Mouse (Mus musculus): ENCODE measurements at regions not wholly inside any gene's neighbourhood (a gene's known extent, or its start where the extent isn't known, plus 50 kb on each side); places are given as distances from the start of the nearest gene placed in this dataset.

- TF ChIP-seq POLR2A (IDR thresholded peaks at IDR 0.05; ENCODE audit: borderline replicate concordance, insufficient read depth, low read length) (no peak), CTCF (IDR thresholded peaks at IDR 0.05; ENCODE audit: borderline replicate concordance, insufficient read depth, low read depth, low read length) (no peak)
- no peak for DNase-seq
- no peak overlapping the region for H3K27ac ChIP-seq (ENCODE audit: insufficient read depth, low read length)
- no peaks in the 10 kb centered on the region for H3K27me3 ChIP-seq (ENCODE audit: control insufficient read depth, insufficient read depth, low read length)
- H3K4me1 ChIP-seq (ENCODE audit: control insufficient read depth, insufficient read depth, low read length), result no peaks in the 10 kb centered on the region
- no peak overlapping the region for H3K4me3 ChIP-seq (replicated peaks; ENCODE audit: insufficient read depth, low read depth, low read length)
- 84% methylated on average over 7 of the region's 7 CpGs for WGBS
Measured at GRCm38 (mm10) chr12:28038161-28038911, 513.9 kb downstream of the Dcdc2c start.

GRCm38 (mm10) chr12:27999170-27999569 is 553.0 kb downstream of the Dcdc2c start:
- Histone ChIP-seq H3K4me3 (replicated peaks; ENCODE audit: insufficient read depth, low read depth, low read length) (no peak overlapping the region), H3K27me3 (ENCODE audit: control insufficient read depth, insufficient read depth, low read length) (no peaks in the 10 kb centered on the region), H3K4me1 (ENCODE audit: control insufficient read depth, insufficient read depth, low read length) (no peaks in the 10 kb centered on the region), H3K27ac (ENCODE audit: insufficient read depth, low read length) (no peak overlapping the region)
- WGBS, result 80% methylated on average over 2 of the region's 2 CpGs
- TF ChIP-seq POLR2A (IDR thresholded peaks at IDR 0.05; ENCODE audit: borderline replicate concordance, insufficient read depth, low read length) (no peak), CTCF (IDR thresholded peaks at IDR 0.05; ENCODE audit: borderline replicate concordance, insufficient read depth, low read depth, low read length) (no peak)
- DNase-seq, result no peak

- TF ChIP-seq POLR2A (IDR thresholded peaks at IDR 0.05; ENCODE audit: borderline replicate concordance, insufficient read depth, low read length) (no peak), CTCF (IDR thresholded peaks at IDR 0.05; ENCODE audit: borderline replicate concordance, insufficient read depth, low read depth, low read length) (no peak)
- no peak overlapping the region for H3K4me3 ChIP-seq (replicated peaks; ENCODE audit: insufficient read depth, low read depth, low read length)
- no peak for DNase-seq
- H3K27ac ChIP-seq (ENCODE audit: insufficient read depth, low read length), result no peak overlapping the region
- H3K4me1 ChIP-seq (ENCODE audit: control insufficient read depth, insufficient read depth, low read length), result no peaks in the 10 kb centered on the region
- WGBS, result 89% methylated on average over 3 of the region's 3 CpGs
- no peaks in the 10 kb centered on the region for H3K27me3 ChIP-seq (ENCODE audit: control insufficient read depth, insufficient read depth, low read length)
Measured at GRCm38 (mm10) chr12:27992152-27992551, 560.0 kb downstream of the Dcdc2c start.

- Histone ChIP-seq H3K27me3 (ENCODE audit: control insufficient read depth, insufficient read depth, low read length) (no peaks in the 10 kb centered on the region), H3K27ac (ENCODE audit: insufficient read depth, low read length) (no peak overlapping the region), H3K4me1 (ENCODE audit: control insufficient read depth, insufficient read depth, low read length) (no peaks in the 10 kb centered on the region), H3K4me3 (replicated peaks; ENCODE audit: insufficient read depth, low read depth, low read length) (no peak overlapping the region)
- WGBS, result 51% methylated on average over 3 of the region's 3 CpGs
- no peak for DNase-seq
- TF ChIP-seq CTCF (IDR thresholded peaks at IDR 0.05; ENCODE audit: borderline replicate concordance, insufficient read depth, low read depth, low read length) (no peak), POLR2A (IDR thresholded peaks at IDR 0.05; ENCODE audit: borderline replicate concordance, insufficient read depth, low read length) (no peak)
Measured at GRCm38 (mm10) chr12:27984261-27984841, 567.8 kb downstream of the Dcdc2c start.

- TF ChIP-seq POLR2A (IDR thresholded peaks at IDR 0.05; ENCODE audit: borderline replicate concordance, insufficient read depth, low read length), result no peak
- TF ChIP-seq CTCF (IDR thresholded peaks at IDR 0.05; ENCODE audit: borderline replicate concordance, insufficient read depth, low read depth, low read length), result no peak
- Histone ChIP-seq H3K4me1 (ENCODE audit: control insufficient read depth, insufficient read depth, low read length) (no peaks in the 10 kb centered on the region), H3K27ac (ENCODE audit: insufficient read depth, low read length) (no peak overlapping the region), H3K4me3 (replicated peaks; ENCODE audit: insufficient read depth, low read depth, low read length) (no peak overlapping the region), H3K27me3 (ENCODE audit: control insufficient read depth, insufficient read depth, low read length) (no peaks in the 10 kb centered on the region)
- 31% methylated on average over 8 of the region's 8 CpGs for WGBS
- no peak for DNase-seq
Measured at GRCm38 (mm10) chr12:27978257-27978931, 573.8 kb downstream of the Dcdc2c start.

- TF ChIP-seq POLR2A (IDR thresholded peaks at IDR 0.05; ENCODE audit: borderline replicate concordance, insufficient read depth, low read length), result no peak
- TF ChIP-seq CTCF (IDR thresholded peaks at IDR 0.05; ENCODE audit: borderline replicate concordance, insufficient read depth, low read depth, low read length), result no peak
- 51% methylated on average over 9 of the region's 9 CpGs for WGBS
Measured at GRCm38 (mm10) chr12:27977548-27978256, 574.5 kb downstream of the Dcdc2c start.

GRCm38 (mm10) chr12:27962908-27963307 is 589.3 kb downstream of the Dcdc2c start:
- no peaks in the 10 kb centered on the region for H3K4me1 ChIP-seq (ENCODE audit: control insufficient read depth, insufficient read depth, low read length)
- DNase-seq, result no peak
- no peaks in the 10 kb centered on the region for H3K27me3 ChIP-seq (ENCODE audit: control insufficient read depth, insufficient read depth, low read length)
- no peak overlapping the region for H3K27ac ChIP-seq (ENCODE audit: insufficient read depth, low read length)
- H3K4me3 ChIP-seq (replicated peaks; ENCODE audit: insufficient read depth, low read depth, low read length), result no peak overlapping the region
- WGBS, result 37% methylated on average over 3 of the region's 3 CpGs
- TF ChIP-seq POLR2A (IDR thresholded peaks at IDR 0.05; ENCODE audit: borderline replicate concordance, insufficient read depth, low read length) (no peak), CTCF (IDR thresholded peaks at IDR 0.05; ENCODE audit: borderline replicate concordance, insufficient read depth, low read depth, low read length) (no peak)

More at GRCm38 (mm10) chr12:27977548-27978256, 574.5 kb downstream of the Dcdc2c start:
- Histone ChIP-seq H3K4me1 (ENCODE audit: control insufficient read depth, insufficient read depth, low read length) (no peaks in the 10 kb centered on the region), H3K4me3 (replicated peaks; ENCODE audit: insufficient read depth, low read depth, low read length) (no peak overlapping the region), H3K27me3 (ENCODE audit: control insufficient read depth, insufficient read depth, low read length) (no peaks in the 10 kb centered on the region), H3K27ac (ENCODE audit: insufficient read depth, low read length) (no peak overlapping the region)
- DNase-seq, result no peak
